Mouse (Mus musculus): Measurements from ENCODE around the gene Edil3. TPM values are rescaled to one million over a fixed set of nuclear protein-coding genes. Genes with fewer than 3 reads are reported as not detected.

Edil3 gene
- polyA plus RNA-seq, 1 experiment from 2014 or later, result 5.9 TPM

DNA sequence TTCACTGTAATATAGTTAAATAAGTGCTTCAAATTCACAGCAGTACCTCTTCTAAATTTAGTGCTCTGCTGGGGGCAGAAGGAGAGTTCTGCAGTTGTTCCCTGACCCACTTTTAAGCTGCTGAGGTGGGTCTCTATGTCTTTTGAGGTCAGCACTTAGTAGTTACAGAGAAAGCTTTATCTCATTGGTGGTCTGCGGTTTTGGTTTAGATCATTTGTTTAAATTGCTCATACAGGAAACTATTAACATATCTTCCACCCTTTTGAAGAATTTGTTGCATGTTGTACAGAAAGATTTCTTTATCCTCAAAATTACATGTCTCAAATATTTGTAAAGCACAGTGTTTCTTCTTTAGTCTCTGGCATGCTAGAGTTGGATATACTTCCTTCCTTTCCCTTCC is 12.5 kb downstream of the Edil3 start:
- no peaks in the 10 kb centered on the region for H3K4me1 ChIP-seq
- no peaks in the 10 kb centered on the region for H3K27me3 ChIP-seq (ENCODE audit: low read depth, poor library complexity, severe bottlenecking)
- no peak for DNase-seq (ENCODE audit: low spot score)
- WGBS, result 84% methylated on average over 1 of the region's 1 CpGs
- H3K9me3 ChIP-seq (replicated peaks), result no peaks in the 10 kb centered on the region
- H3K27ac ChIP-seq, result no peak overlapping the region
- H3K4me3 ChIP-seq, result no peak overlapping the region
- no peaks in the 10 kb centered on the region for H3K36me3 ChIP-seq

DNA sequence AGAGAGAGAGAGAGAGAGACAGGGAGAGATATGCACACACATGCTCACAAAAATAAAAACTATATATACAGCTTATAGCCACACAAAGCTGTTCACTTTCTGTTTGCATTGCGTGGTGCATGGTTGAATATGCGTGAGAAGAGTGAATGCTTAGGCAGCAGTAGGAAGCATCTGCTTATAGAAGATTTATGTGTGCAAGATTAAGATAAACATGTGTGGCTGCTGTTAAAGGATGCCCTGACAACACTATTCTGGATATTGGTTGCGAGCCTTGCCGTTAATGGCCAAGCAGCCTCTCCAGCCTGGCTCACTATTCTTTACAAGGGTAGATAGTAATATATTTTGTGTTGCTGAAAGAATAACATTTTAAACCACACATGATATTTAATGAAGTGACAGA is 28.5 kb downstream of the Edil3 start:
- H3K27me3 ChIP-seq (ENCODE audit: low read depth, poor library complexity, severe bottlenecking), result no peaks in the 10 kb centered on the region
- H3K36me3 ChIP-seq, result no peaks in the 10 kb centered on the region
- no peaks in the 10 kb centered on the region for H3K9me3 ChIP-seq (replicated peaks)
- H3K4me1 ChIP-seq, result no peaks in the 10 kb centered on the region
- no peak overlapping the region for H3K4me3 ChIP-seq
- no peak overlapping the region for H3K27ac ChIP-seq
- 83% methylated on average over 4 of the region's 4 CpGs for WGBS
- DNase-seq (ENCODE audit: low spot score), result no peak

DNA sequence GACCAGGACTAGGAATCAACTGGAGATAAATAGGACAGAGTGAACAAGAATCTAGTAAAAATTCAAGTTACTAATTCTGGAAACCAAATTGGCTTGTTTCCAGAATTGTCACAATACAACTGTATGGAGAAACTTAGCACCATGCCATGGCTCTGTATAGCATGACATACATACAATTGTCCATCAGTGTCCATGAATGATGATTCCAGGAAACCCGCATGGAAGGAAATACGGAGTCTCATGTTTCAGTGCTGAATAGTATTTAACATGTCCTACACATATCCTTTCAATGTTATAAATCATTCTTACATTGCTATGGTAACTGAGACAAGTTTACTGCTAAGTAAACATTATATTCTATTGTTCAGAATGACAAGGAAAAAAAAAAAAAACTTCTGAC is 58.7 kb downstream of the Edil3 start:
- DNase-seq (ENCODE audit: low spot score), result no peak
- no peak overlapping the region for H3K27ac ChIP-seq

DNA sequence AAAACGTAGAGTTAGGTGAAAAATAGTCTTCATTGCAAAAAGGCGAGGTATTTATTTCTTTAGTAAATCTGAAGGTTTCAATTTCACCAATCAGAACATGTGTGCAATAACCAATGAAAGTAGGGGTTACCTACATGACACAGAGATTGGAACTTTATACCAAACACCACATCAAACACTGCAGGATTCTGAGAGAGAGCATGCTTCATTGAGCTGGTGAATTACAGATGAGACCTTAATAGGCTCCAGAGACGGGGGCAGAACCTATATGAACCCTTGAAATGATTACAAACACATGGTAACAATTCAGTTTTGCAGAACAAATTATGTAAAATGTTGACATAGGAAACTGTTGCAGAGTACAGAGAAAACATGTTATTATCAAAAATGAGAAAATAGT is 69.5 kb downstream of the Edil3 start:
- Histone ChIP-seq H3K27me3 (ENCODE audit: low read depth, poor library complexity, severe bottlenecking) (no peaks in the 10 kb centered on the region), H3K4me3 (no peak overlapping the region), H3K4me1 (no peaks in the 10 kb centered on the region), H3K27ac (no peak overlapping the region), H3K9me3 (replicated peaks) (no peaks in the 10 kb centered on the region), H3K36me3 (no peaks in the 10 kb centered on the region)
- WGBS, result 57% methylated on average over 3 of the region's 3 CpGs
- DNase-seq (ENCODE audit: low spot score), result no peak

More for the DNA sequence above, 58.7 kb downstream of the Edil3 start:
- WGBS, result 88% methylated on average over 2 of the region's 2 CpGs
- H3K9me3 ChIP-seq (replicated peaks), result no peaks in the 10 kb centered on the region
- H3K4me1 ChIP-seq, result no peaks in the 10 kb centered on the region
- H3K27me3 ChIP-seq (ENCODE audit: low read depth, poor library complexity, severe bottlenecking), result no peaks in the 10 kb centered on the region
- no peak overlapping the region for H3K4me3 ChIP-seq
- H3K36me3 ChIP-seq, result no peaks in the 10 kb centered on the region

DNA sequence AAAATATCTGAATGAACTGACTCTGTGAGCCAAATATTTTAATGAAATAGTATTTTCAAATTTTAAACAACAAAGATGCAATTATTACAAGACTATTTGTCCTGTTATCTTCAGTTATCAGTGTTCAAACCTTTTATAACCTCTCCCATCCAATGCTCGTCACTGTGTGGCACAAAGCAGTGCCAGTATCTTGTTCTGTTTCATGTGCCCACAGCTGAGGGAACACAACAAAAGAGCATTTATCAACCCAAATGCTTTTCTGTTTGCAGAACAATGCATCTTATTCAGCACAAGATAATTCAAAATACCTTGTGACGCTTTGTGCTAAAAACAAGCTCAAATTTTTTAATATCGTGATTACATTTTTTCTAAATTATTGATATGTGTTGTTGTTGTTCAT is 78.8 kb downstream of the Edil3 start:
- Histone ChIP-seq H3K9me3 (replicated peaks) (no peaks in the 10 kb centered on the region), H3K27me3 (ENCODE audit: low read depth, poor library complexity, severe bottlenecking) (no peaks in the 10 kb centered on the region), H3K4me3 (no peak overlapping the region), H3K4me1 (no peaks in the 10 kb centered on the region), H3K27ac (no peak overlapping the region), H3K36me3 (no peaks in the 10 kb centered on the region)
- WGBS, result 97% methylated on average over 3 of the region's 3 CpGs
- no peak for DNase-seq (ENCODE audit: low spot score)

DNA sequence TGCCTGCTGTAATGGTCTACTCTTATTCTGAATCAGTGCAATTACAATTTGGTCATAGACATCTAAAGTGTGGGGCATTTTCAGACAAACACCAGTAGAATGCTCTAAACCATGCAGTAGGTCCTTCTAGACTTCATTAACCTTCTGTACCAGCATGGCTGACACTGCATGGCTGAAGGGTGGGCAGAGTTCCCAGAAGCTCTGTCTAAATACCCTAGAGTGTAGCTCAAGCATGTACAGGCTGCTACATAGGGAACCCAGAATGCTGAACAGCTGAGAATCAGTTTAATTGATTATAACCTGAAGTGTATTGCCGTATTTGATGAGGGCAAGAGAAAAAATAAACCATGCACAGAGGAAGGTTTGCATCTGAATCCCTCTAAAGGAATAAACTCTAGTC is 86.1 kb downstream of the Edil3 start:
- H3K36me3 ChIP-seq, result no peaks in the 10 kb centered on the region
- 93% methylated on average over 1 of the region's 1 CpGs for WGBS
- no peak overlapping the region for H3K4me3 ChIP-seq
- H3K27me3 ChIP-seq (ENCODE audit: low read depth, poor library complexity, severe bottlenecking), result no peaks in the 10 kb centered on the region
- H3K27ac ChIP-seq, result no peak overlapping the region
- DNase-seq (ENCODE audit: low spot score), result no peak
- no peaks in the 10 kb centered on the region for H3K9me3 ChIP-seq (replicated peaks)
- H3K4me1 ChIP-seq, result no peaks in the 10 kb centered on the region

DNA sequence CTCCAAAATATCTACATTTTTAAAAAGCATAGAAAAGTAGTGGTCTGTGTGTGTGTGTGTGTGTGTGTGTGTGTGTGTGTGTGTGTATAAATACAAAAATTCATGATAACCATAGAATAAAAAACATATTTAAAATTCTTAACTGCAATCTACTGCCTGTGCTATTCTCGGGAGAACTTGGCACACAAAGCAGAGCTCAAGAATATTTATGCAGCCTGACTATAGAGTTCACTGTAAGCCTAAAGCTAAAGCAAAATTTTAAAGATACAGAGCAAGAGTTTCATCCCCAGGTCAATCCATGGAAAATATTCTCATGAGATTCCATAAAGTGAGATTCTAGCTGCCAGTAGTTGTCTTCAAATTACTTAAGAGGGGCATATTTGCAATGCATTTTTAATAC is 86.9 kb downstream of the Edil3 start:
- Histone ChIP-seq H3K27ac (no peak overlapping the region), H3K4me1 (no peaks in the 10 kb centered on the region), H3K27me3 (ENCODE audit: low read depth, poor library complexity, severe bottlenecking) (no peaks in the 10 kb centered on the region), H3K9me3 (replicated peaks) (no peaks in the 10 kb centered on the region), H3K36me3 (no peaks in the 10 kb centered on the region), H3K4me3 (no peak overlapping the region)
- WGBS, result 94% methylated on average over 1 of the region's 1 CpGs
- DNase-seq (ENCODE audit: low spot score), result no peak

DNA sequence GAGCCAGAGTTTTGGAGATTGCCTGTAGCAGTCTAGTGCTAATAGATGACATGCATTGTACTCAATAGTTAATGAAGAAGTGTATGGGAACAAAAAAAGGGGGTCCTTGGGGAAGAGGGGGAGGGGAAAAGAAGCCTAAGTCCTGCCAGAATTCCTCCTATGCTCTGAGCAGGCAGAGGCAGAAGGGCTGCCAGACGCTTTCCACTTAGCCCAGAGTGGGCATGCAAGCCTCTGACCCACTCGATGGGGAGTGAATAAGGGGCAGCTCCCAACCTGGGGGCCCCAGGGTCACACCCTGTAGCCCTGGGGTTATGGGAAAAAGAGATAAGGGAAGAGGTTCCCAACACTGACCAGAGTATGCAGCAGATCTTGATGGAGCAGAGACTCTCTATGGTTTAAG is 95.2 kb downstream of the Edil3 start:
- H3K27ac ChIP-seq, result no peak overlapping the region
- no peaks in the 10 kb centered on the region for H3K4me1 ChIP-seq
- H3K36me3 ChIP-seq, result no peaks in the 10 kb centered on the region
- 57% methylated on average over 2 of the region's 2 CpGs for WGBS
- DNase-seq (ENCODE audit: low spot score), result no peak
- no peaks in the 10 kb centered on the region for H3K9me3 ChIP-seq (replicated peaks)
- H3K4me3 ChIP-seq, result no peak overlapping the region
- H3K27me3 ChIP-seq (ENCODE audit: low read depth, poor library complexity, severe bottlenecking), result no peaks in the 10 kb centered on the region

DNA sequence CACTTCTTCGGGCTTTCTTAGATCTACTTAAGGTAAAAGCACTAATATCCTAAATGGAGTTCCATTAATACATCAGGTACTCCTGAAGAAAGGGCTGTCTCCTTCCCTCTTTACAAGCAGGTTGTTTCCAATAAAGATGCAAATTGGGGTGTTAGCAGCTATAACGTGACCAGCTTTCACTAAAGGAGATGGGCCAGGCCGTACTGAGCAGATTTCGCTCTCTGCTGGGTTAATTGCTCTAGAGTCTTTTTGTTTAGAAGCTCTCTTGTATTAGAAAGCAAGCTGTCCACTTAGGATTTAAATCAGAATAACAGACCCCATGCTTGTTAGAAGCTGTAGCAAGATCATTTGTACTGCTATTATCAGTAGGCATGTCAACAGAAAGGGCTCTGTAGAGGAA is 108.4 kb downstream of the Edil3 start:
- 69% methylated on average over 4 of the region's 4 CpGs for WGBS
- no peak overlapping the region for H3K4me3 ChIP-seq
- H3K4me1 ChIP-seq, result no peaks in the 10 kb centered on the region
- no peak overlapping the region for H3K27ac ChIP-seq
- no peaks in the 10 kb centered on the region for H3K27me3 ChIP-seq (ENCODE audit: low read depth, poor library complexity, severe bottlenecking)
- no peaks in the 10 kb centered on the region for H3K36me3 ChIP-seq
- no peaks in the 10 kb centered on the region for H3K9me3 ChIP-seq (replicated peaks)
- no peak for DNase-seq (ENCODE audit: low spot score)

DNA sequence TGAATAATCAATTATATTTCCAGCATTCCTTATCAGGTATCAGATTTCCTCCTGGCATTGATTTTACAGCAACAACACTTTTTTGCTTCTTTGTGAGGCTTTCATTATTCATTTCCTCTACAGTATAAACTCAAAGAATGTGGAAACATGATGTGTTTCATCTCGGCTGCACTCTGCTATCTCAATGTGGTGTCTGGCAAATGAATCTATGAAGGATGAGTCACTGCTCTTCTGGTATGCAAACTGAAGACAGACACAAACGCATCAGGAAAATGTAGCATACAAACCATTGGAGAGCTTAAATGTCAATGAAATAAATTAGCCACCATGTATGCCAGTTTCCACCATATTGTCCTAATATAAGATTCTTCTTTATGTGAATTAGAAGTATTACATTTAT is 117.3 kb downstream of the Edil3 start:
- 86% methylated on average over 2 of the region's 2 CpGs for WGBS
- H3K9me3 ChIP-seq (replicated peaks), result no peaks in the 10 kb centered on the region
- no peak overlapping the region for H3K27ac ChIP-seq
- H3K27me3 ChIP-seq (ENCODE audit: low read depth, poor library complexity, severe bottlenecking), result no peaks in the 10 kb centered on the region
- no peak overlapping the region for H3K4me3 ChIP-seq
- H3K36me3 ChIP-seq, result no peaks in the 10 kb centered on the region
- DNase-seq (ENCODE audit: low spot score), result no peak
- no peaks in the 10 kb centered on the region for H3K4me1 ChIP-seq

DNA sequence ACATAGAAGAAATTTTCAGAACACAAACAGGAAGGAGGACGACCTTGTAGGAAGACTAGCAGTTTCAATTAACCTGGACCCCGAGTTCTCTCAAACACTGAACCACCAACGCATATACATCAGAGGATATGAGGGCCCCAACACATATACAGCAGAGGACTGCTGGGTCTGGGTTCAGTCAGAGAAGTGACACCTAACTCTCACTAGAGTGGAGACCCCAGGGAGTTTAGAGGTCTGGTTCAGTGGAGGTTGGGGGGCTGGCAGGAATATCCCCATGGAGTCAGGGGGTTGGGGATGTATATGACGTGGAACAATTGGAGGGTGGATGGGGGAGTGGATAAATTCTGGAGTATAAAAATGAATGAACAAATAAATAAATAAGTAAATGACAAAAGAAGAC is 151.1 kb downstream of the Edil3 start:
- Histone ChIP-seq H3K4me3 (no peak overlapping the region), H3K36me3 (no peaks in the 10 kb centered on the region), H3K27ac (no peak overlapping the region), H3K27me3 (ENCODE audit: low read depth, poor library complexity, severe bottlenecking) (no peaks in the 10 kb centered on the region), H3K4me1 (no peaks in the 10 kb centered on the region), H3K9me3 (replicated peaks) (no peaks in the 10 kb centered on the region)
- DNase-seq (ENCODE audit: low spot score), result no peak
- WGBS, result 81% methylated on average over 4 of the region's 4 CpGs

DNA sequence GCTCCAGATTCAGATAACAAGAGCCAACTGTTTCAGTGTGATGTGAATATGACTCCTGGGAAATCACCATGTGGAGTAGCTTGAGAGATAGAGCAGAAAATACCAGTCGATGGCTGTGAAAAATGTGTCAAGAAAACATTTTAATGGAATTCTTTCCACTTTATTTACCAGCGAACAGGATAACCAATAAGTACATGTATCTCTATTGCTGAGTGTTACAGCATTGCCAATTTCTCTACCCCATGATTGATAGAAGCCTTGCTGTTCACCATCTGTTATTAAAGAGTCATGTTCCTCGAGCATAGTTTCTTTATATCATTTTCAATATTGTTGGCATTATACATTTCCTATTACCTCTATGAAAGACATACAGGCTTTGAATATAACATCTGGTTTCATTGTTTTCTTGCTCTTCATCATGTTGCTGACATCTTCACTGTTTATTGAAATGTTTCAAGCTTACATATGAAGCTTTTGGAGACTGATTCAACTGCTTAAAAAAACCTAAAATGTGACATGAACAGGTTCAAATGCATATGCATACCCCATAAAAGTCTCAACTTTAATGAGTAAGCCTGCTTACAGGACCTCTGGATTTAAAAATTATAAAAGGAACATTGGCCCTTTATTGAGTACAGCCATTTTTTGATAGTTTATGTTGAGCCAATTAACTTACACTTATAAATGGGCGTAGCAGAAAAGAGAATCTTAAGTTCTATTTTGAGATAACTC is 186.6 kb downstream of the Edil3 start:
- WGBS, result 89% methylated on average over 4 of the region's 4 CpGs
- H3K36me3 ChIP-seq, result no peaks in the 10 kb centered on the region
- H3K4me1 ChIP-seq, result no peaks in the 10 kb centered on the region
- no peak overlapping the region for H3K27ac ChIP-seq
- no peaks in the 10 kb centered on the region for H3K27me3 ChIP-seq (ENCODE audit: low read depth, poor library complexity, severe bottlenecking)
- no peak overlapping the region for H3K4me3 ChIP-seq
- H3K9me3 ChIP-seq (replicated peaks), result no peaks in the 10 kb centered on the region
- DNase-seq (ENCODE audit: low spot score), result no peak

DNA sequence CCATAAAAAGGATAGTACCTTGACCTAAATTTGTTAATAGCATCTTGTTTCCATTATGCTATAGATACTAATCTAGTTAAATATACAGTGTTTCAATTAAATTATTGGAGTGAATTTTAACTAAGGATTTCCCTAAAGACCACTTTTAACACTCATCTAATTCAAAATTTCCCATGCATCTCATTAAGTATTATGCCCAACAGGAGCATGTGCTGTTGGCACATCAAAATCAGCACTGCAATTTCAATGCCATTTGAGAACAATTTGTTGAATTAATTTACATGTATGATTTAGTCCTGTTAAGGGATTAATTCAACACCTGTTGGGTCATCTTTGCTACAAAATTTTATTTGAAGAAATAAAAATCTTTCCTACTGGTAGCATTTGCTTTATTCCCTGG is 191.2 kb downstream of the Edil3 start:
- Histone ChIP-seq H3K36me3 (no peaks in the 10 kb centered on the region), H3K9me3 (replicated peaks) (no peaks in the 10 kb centered on the region), H3K27me3 (ENCODE audit: low read depth, poor library complexity, severe bottlenecking) (no peaks in the 10 kb centered on the region), H3K4me3 (no peak overlapping the region), H3K4me1 (no peaks in the 10 kb centered on the region), H3K27ac (no peak overlapping the region)
- no peak for DNase-seq (ENCODE audit: low spot score)

All from limb, embryonic 10.5 days (tissue).